Mouse (Mus musculus) heart, adult 2 months (tissue): ENCODE measurements around the gene Pou4f1. TPM values are rescaled to one million over a fixed set of nuclear protein-coding genes. Genes with fewer than 3 reads are reported as not detected.

Experiments
- DNase-seq, 2 experiments: peaks; one replicate each; pipeline ENCODE4 v3.0.0; 2021
- H3K27ac ChIP-seq: fragments of 200-600 bp; 2 replicates; pipeline ENCODE4 v1.8.1; 2022
- H3K27me3 ChIP-seq: fragments of 200-500 bp; 2 replicates; pipeline ENCODE4 v1.6.1; 2012; ENCODE audit warnings: mild to moderate bottlenecking, low read length, inconsistent platforms, mixed read lengths; ENCODE audit not compliant: control insufficient read depth, insufficient read depth
- H3K36me3 ChIP-seq: fragments of 200-500 bp; 2 replicates; pipeline ENCODE4 v1.6.1; 2012; ENCODE audit warnings: low read length, inconsistent platforms; ENCODE audit not compliant: control insufficient read depth, insufficient read depth
- H3K4me1 ChIP-seq: fragments of 200-500 bp; 2 replicates; pipeline ENCODE4 v1.6.1; 2011; ENCODE audit warnings: low read length; ENCODE audit not compliant: control insufficient read depth, insufficient read depth
- H3K4me3 ChIP-seq: fragments of 200-600 bp; 2 replicates; pipeline ENCODE4 v1.8.1; 2022
- H3K79me2 ChIP-seq: fragments of 200-500 bp; replicated peaks from 2 replicates; pipeline ENCODE4 v1.6.1; 2012; ENCODE audit warnings: mild to moderate bottlenecking, inconsistent platforms, low read length, moderate library complexity, mixed read lengths; ENCODE audit not compliant: control insufficient read depth, insufficient read depth
- H3K9ac ChIP-seq: fragments of 200-500 bp; 2 replicates; pipeline ENCODE4 v1.6.1; 2012; ENCODE audit warnings: low read depth, mild to moderate bottlenecking, control low read depth, inconsistent platforms, low read length, mixed read lengths
- CTCF ChIP-seq: fragments of 200-600 bp; IDR thresholded peaks from 2 replicates; pipeline ENCODE4 v1.8.1; 2022; ENCODE audit warnings: antibody characterized with exemption, mild to moderate bottlenecking, moderate library complexity
- EP300 ChIP-seq: fragments of 200-500 bp; IDR thresholded peaks from 2 replicates; pipeline ENCODE4 v1.6.1; 2011; ENCODE audit warnings: low read depth, low read length, control low read depth; ENCODE audit not compliant: insufficient read depth
- POLR2A ChIP-seq: fragments of 200-500 bp; IDR thresholded peaks from 2 replicates; pipeline ENCODE4 v1.6.1; 2011; ENCODE audit warnings: mild to moderate bottlenecking, low read depth, low read length, control low read depth; ENCODE audit not compliant: insufficient read depth
- WGBS: fragments of 180-500 bp; shearing (Covaris S2); methylation state at CpG from one replicate; pipeline ENCODE4 v1.1.7; 2018; 5-methylcytosine and 5-hydroxymethylcytosine counted together
- intact Hi-C: fragments of 180-260 bp; cut with DNase I; formaldehyde crosslinking; loops from one replicate; pipeline ENCODE4 v1.15.1; 2025
- polyA plus RNA-seq: library from polyadenylated mRNA; depleted of rRNA; stranded (reverse); fragments of >200 nt; gene quantifications from 2 replicates; pipeline ENCODE4 v1.2.3, GENCODE M21; 2012
- total RNA-seq, 2 experiments: library from RNA; stranded (reverse); gene quantifications; 2 replicates each; pipeline ENCODE4 v1.2.3; 2021

Pou4f1 gene
- total and polyA plus RNA-seq, 3 experiments, result 0.02 to 0.18 (median 0.16) TPM

DNA sequence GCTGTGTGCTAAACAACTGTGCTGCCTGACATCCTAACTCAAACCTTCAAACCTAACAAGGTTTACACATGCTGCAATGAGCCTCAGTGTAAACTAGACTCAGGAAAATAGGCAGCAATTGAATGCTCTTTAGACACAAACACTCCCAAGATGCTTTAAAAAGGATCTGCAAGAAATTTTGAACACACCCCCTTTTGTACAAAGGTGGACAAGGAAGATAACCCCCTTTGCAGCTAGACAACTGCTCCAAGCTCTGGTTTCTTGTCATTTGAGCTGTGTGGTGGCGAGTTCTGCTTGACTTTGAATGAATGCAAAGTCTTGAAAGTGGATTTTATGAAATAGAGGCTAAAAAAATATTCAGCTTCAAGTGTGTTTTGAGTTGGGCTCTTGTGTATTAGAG, 7.6 kb upstream of the Pou4f1 start:
- peaks cover 19% of the 10 kb centered on the region for H3K27me3 ChIP-seq
- DNase-seq, result no peak
- no peak overlapping the region for H3K9ac ChIP-seq
- 0 out of 2 replicates have a peak, but pooled peaks cover 1% of the 10 kb centered on the region for H3K4me1 ChIP-seq
- TF ChIP-seq CTCF, result no peak
- TF ChIP-seq EP300, result no peak
- no peak for TF ChIP-seq POLR2A
- no peaks in the 10 kb centered on the region for H3K79me2 ChIP-seq
- WGBS, result 84% methylated on average over 1 of the region's 1 CpGs
- no peak overlapping the region for H3K4me3 ChIP-seq
- intact Hi-C loops, result no loop called here
- H3K27ac ChIP-seq, result no peak overlapping the region
- no peaks in the 10 kb centered on the region for H3K36me3 ChIP-seq

GRCm38 (mm10) chr14:104468623-104468970, 798 bp upstream of the Pou4f1 start:
- 12% methylated on average over 6 of the region's 6 CpGs for WGBS

GRCm38 (mm10) chr14:104467133-104467965, 450 bp downstream of the Pou4f1 start:
- Histone ChIP-seq H3K9ac (peak overlapping the region; percentile 2; the same call in 1 of the 2 replicates), H3K27ac (no peak overlapping the region), H3K79me2 (no peaks in the 10 kb centered on the region), H3K27me3 (peaks cover 34% of the 10 kb centered on the region), H3K4me1 (peaks cover 3% of the 10 kb centered on the region; the same call in 1 of the 2 replicates), H3K4me3 (peak overlapping the region; percentile 35), H3K36me3 (no peaks in the 10 kb centered on the region)
- intact Hi-C loops, result no loop called here
- TF ChIP-seq CTCF (no peak), EP300 (no peak), POLR2A (no peak)
- WGBS, result 2% methylated on average over 101 of the region's 101 CpGs
- DNase-seq, result no peak

More at GRCm38 (mm10) chr14:104468623-104468970, 798 bp upstream of the Pou4f1 start:
- intact Hi-C loops, result no loop called here
- H3K27me3 ChIP-seq, result peaks cover 39% of the 10 kb centered on the region
- H3K4me1 ChIP-seq, result peaks cover 3% of the 10 kb centered on the region; the same call in 1 of the 2 replicates
- H3K36me3 ChIP-seq, result no peaks in the 10 kb centered on the region
- TF ChIP-seq EP300 (no peak), POLR2A (no peak), CTCF (no peak)
- no peak overlapping the region for H3K9ac ChIP-seq
- H3K4me3 ChIP-seq, result no peak overlapping the region
- no peak overlapping the region for H3K27ac ChIP-seq
- DNase-seq, result no peak
- no peaks in the 10 kb centered on the region for H3K79me2 ChIP-seq

- DNase-seq, result no peak
- intact Hi-C loops, result no loop called here
- Histone ChIP-seq H3K79me2 (no peaks in the 10 kb centered on the region), H3K4me1 (peaks cover 1% of the 10 kb centered on the region; the same call in 1 of the 2 replicates), H3K27ac (no peak overlapping the region), H3K4me3 (no peak overlapping the region), H3K27me3 (peaks cover 30% of the 10 kb centered on the region), H3K36me3 (no peaks in the 10 kb centered on the region), H3K9ac (0 out of 2 replicates have a peak overlapping the region, but pooled peaks have one; percentile 14)
- TF ChIP-seq CTCF, result no peak
- TF ChIP-seq POLR2A, result no peak
- no peak for TF ChIP-seq EP300
- WGBS, result 7% methylated on average over 43 of the region's 43 CpGs
Measured at GRCm38 (mm10) chr14:104466557-104466956, 1.2 kb downstream of the Pou4f1 start.

GRCm38 (mm10) chr14:104465483-104466235, 2.1 kb downstream of the Pou4f1 start:
- H3K79me2 ChIP-seq, result no peaks in the 10 kb centered on the region
- DNase-seq, result no peak
- peaks cover 1% of the 10 kb centered on the region; the same call in 1 of the 2 replicates for H3K4me1 ChIP-seq
- WGBS, result 2% methylated on average over 64 of the region's 64 CpGs
- TF ChIP-seq CTCF (no peak), POLR2A (no peak), EP300 (no peak)
- no peak overlapping the region for H3K9ac ChIP-seq
- intact Hi-C loops, result no loop called here
- peaks cover 31% of the 10 kb centered on the region for H3K27me3 ChIP-seq
- H3K4me3 ChIP-seq, result no peak overlapping the region
- H3K36me3 ChIP-seq, result no peaks in the 10 kb centered on the region
- no peak overlapping the region for H3K27ac ChIP-seq
